Mouse (Mus musculus) spleen, adult 2 months (tissue): Measurements from ENCODE around the gene Mars.

Experiments
- CTCF ChIP-seq: fragments of 200-500 bp; IDR thresholded peaks from 2 replicates; pipeline ENCODE4 v1.5.1; 2011; ENCODE audit warnings: mild to moderate bottlenecking, inconsistent platforms; ENCODE audit not compliant: insufficient read depth, insufficient read length, insufficient replicate concordance; ENCODE audit errors: extremely low read depth
- POLR2A ChIP-seq: fragments of 200-500 bp; IDR thresholded peaks from 2 replicates; pipeline ENCODE4 v1.6.1; 2011; ENCODE audit warnings: low read depth, low read length, inconsistent platforms

DNA sequence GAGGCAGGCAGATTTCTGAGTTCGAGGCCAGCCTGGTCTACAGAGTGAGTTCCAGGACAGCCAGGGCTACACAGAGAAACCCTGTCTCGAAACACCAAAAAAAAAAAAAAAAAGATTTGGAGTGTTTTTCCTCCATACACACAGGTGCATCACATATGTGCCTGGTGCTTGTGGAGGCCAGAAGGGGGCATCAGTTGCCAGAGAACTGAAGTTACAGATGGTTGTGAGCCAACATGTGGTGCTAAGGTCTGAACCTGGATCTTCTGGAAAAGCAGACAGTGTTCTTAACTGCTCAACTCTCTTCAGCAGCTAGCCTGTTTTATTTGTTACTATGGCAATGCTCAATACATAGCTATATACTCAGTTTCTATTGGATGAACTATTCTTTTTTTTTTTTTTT, 31.9 kb downstream of the Mars start:
- no peak for TF ChIP-seq POLR2A
- TF ChIP-seq CTCF: no peak
